In genomic region chr17:10407031-10407722, GRCm38 (mm10) we compare ENCODE assay signal across 14 mouse cellular contexts.
DNase-seq lines count a peak whose midpoint lies in the region; TF ChIP-seq lines count a peak whose summit lies in the region.
"Had no signal": no experiment of that assay in that cellular context is flagged by ENCODE, and none has a peak within 500 bp of the region (broad histone marks: within the 10 kb centered on the region; RNA-seq: fewer than 3 reads in every experiment).

No protein-coding gene starts in this region.

- no peaks in the 10 kb centered on the region for H3K36me3 ChIP-seq in heart, embryonic 10.5 days
- no peaks in the 10 kb centered on the region for H3K36me3 ChIP-seq in embryonic facial prominence, embryonic 10.5 days (replicated peaks)
- H3K36me3 ChIP-seq: intestine, embryonic 15.5 days had no signal

- intact Hi-C loops in left cerebral cortex, adult 2 months (cut with DNase I): loop anchor here (1.0 to 10.0 kb wide), 2 partner anchors 12 to 338 kb away; no protein-coding TSS in a partner anchor
- intact Hi-C loops in left cerebral cortex, postnatal 25 days (cut with DNase I): no loop called here

- DNase-seq in heart, embryonic 10.5 days (ENCODE audit: low spot score): no peak
- no peak for DNase-seq in heart, adult 18-20 months
- DNase-seq in left cerebral cortex, adult 2 months (ENCODE audit: extremely low spot score in 1 of 2, low spot score in 2 of 2): no peak
- DNase-seq in left cerebral cortex, adult 11 months (ENCODE audit: low spot score): no peak
- no peak for DNase-seq in embryonic facial prominence, embryonic 10.5 days (ENCODE audit: low spot score)
- peak; percentile 91 for DNase-seq in skeletal muscle tissue, adult 2 months (ENCODE audit: low read depth, low spot score)
- no peak for DNase-seq in left cerebral cortex, postnatal 25 days (ENCODE audit: low spot score in 2 of 2)
- DNase-seq: cerebellum, adult 8-10 months; embryo, embryonic 11 days; kidney, postnatal 10 days; layer of hippocampus, adult 9-11 months; midbrain, embryonic 14.5 days; thymus, adult 2 months had no signal

- peaks cover 45% of the 10 kb centered on the region for H3K4me1 ChIP-seq in heart, embryonic 10.5 days
- peaks cover 37% of the 10 kb centered on the region for H3K4me1 ChIP-seq in embryonic facial prominence, embryonic 10.5 days
- H3K4me1 ChIP-seq: intestine, embryonic 15.5 days had no signal

- H3K27me3 ChIP-seq in heart, embryonic 10.5 days (ENCODE audit: insufficient read depth, poor library complexity, severe bottlenecking): no peaks in the 10 kb centered on the region
- H3K27me3 ChIP-seq in embryonic facial prominence, embryonic 10.5 days (replicated peaks; ENCODE audit: low read depth, poor library complexity, severe bottlenecking): peaks cover 16% of the 10 kb centered on the region; the same call in 1 of the 2 replicates
- H3K27me3 ChIP-seq: intestine, embryonic 15.5 days had no signal

- no peak overlapping the region for H3K4me3 ChIP-seq in heart, embryonic 10.5 days
- H3K4me3 ChIP-seq in left cerebral cortex, adult 2 months: no peak overlapping the region
- H3K4me3 ChIP-seq in embryonic facial prominence, embryonic 10.5 days: no peak overlapping the region
- H3K4me3 ChIP-seq: intestine, embryonic 15.5 days had no signal

- no peaks in the 10 kb centered on the region for H3K9me3 ChIP-seq in heart, embryonic 10.5 days
- no peaks in the 10 kb centered on the region for H3K9me3 ChIP-seq in embryonic facial prominence, embryonic 10.5 days
- H3K9me3 ChIP-seq: intestine, embryonic 15.5 days had no signal

- TF ChIP-seq CTCF in left cerebral cortex, adult 2 months (IDR thresholded peaks at IDR 0.05): no peak

- H3K27ac ChIP-seq in heart, embryonic 10.5 days: peak overlapping the region; percentile 72
- H3K27ac ChIP-seq in left cerebral cortex, adult 2 months: peak overlapping the region; percentile 45
- H3K27ac ChIP-seq in embryonic facial prominence, embryonic 10.5 days (replicated peaks): peak overlapping the region; percentile 15; the same call in 1 of the 2 replicates
- H3K27ac ChIP-seq: intestine, embryonic 15.5 days had no signal

- 53% methylated on average over 7 of the region's 7 CpGs for WGBS in heart, embryonic 10.5 days
- WGBS in embryonic facial prominence, embryonic 10.5 days: 61% methylated on average over 7 of the region's 7 CpGs

Comparison
In these comparisons a context has a peak if more than half of its experiments do, and no peak if none do; other contexts are left out.
1. H3K27ac ChIP-seq: peak in every context shown above with its lines; median percentile 72 in heart, embryonic 10.5 days; 45 in left cerebral cortex, adult 2 months; 15 in embryonic facial prominence, embryonic 10.5 days.